Mouse (Mus musculus) induced T-regulatory cell, adult 2 months (primary cell): ENCODE results near the gene Cdh12.
"Not testable (repeated sequence)": the region's sequence is repeated elsewhere in the genome, so short reads cannot be mapped to it uniquely, and the experiment has no call there.

Source experiments
- DNase-seq: peaks from one replicate; pipeline ENCODE4 v3.0.0-alpha.2; 2012; ENCODE audit warnings: low read depth

Gene Cdh12

DNA sequence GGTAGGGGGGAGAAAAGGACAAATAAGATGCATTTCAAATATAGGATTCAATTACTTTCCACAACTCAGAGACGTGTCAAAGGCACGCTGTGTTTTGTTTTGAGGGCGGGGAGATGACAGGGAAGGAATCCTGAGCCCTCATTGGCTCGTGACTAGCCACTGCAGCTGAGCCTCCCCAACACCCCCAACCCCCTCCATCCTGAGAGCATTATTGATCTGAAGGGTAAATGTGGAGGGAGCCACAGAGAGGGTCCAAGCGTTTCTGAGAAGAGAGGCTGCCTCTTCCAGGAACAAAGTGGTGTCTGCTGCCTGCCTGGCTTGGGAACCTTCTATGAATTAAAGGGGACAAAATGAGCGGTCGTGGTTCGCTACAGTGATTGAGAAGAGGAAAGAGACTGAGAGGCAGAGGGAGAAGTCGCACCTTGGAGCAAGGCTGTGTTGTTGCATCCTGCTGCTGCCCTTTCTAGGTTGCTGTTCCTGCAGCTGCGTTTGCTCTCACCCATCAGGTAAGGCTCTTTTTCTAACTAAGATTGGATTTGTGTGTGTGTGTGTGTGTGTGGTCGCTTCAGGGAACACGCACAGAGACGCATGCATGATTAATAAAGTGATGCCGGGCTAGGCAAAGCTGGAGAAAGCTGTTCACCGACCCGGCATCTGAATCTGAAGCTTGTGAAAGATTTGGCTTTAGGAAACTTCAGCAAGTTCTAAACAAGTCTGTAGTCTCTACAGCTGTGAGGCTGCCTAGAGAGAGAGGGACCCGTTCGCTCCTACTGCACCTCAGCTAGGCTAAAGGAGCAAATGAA is at the start of gene Cdh12:
Gene Cdh12, plus strand, starts transcription at position 405 of the 803 bp plus-strand sequence.
- no peak for DNase-seq

DNA sequence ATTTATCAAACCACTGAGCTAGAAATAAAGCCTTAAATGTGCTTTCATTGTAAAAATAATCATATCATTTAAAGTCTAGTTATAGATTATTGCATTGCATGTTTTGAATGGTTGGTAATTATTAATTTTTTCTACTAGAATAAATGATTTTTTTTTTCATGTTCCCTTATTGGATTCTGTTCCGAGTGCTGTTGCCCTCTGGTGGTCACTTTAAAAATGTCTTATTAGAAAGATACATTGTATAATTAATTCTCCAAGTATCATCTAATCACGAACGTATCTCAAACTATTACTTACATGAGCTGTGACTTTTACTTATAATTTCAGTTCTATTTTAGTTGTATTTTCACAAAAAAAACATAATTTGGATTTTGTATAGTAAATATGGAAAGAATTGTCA is 45.5 kb upstream of the Cdh12 start:
- peak; percentile 0 for DNase-seq

DNA sequence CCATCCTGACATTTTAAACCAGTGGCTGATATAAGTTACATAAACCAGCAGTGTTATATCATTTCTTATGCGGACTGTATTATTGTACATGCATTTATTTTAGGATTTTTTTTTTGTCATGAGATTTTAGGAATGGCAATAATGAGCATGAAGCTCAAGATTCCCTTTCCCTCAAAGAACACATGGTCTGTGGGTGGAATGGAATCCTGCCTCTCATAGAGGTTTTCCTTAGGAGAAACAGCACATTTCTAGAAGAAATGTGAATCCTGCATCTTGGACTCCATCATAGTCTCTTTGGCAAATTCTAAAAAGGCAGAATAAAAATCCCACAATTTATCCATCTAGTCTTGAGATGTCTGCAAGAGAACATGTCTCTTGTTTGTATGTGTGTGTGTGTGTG is 35.7 kb upstream of the Cdh12 start:
- DNase-seq, result no peak

DNA sequence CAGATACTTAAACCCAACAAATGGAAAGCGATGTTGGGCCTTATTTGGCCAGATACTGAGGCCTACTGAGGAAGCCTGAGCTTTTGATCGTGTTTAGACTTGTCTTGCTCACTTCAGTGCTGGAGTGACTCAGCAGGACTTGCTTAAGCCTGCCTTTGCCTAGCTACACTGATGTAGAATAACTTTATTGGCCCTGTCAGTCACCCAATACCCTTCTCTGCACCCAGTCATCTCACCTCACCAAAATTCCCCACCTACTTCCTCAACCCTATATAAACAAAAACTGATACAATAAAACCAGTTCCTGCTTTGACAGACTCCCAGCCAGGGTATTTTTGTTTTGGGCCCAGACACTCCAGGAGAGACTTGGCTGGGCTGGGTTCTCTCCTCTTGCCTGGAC is 12.7 kb upstream of the Cdh12 start:
- no peak for DNase-seq

DNA sequence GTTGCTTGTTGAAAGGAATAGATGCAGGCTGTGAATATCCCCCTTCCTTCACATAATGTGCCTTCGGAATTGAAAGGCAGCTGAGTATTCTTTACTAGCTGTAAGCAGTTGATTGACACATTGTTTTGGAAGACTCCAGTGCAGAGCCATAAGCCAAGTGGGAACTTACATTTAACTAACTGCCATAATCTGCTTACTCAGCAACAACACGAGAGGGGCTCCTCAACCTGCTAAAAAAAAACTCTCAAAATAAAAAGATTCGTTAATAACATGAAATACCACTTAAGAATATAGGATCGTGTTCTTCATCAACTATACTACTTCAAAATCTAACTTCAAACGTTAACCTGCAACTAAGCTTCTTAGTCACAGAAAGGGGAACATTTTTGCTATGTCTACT is 1.5 kb downstream of the Cdh12 start:
- DNase-seq, result no peak

DNA sequence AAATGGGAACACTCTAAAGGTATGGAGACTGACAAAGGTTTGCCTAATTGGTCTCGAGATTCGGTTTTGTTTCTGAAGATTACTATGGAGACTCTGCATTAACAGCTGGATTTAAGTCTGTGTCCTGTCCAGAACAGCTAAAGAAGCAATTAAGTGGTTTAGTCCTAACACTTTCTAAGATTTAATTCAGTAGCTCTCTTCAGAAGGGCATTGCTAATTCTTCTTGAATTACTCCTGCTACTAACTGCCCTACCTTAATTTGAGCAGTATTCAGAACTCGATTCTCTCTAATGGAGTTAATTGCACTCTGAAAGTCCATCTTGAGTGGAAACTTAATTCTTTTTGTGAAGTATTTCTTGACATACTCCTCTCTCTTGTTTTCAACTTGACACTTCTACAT is 9.4 kb downstream of the Cdh12 start:
- DNase-seq, result no peak

DNA sequence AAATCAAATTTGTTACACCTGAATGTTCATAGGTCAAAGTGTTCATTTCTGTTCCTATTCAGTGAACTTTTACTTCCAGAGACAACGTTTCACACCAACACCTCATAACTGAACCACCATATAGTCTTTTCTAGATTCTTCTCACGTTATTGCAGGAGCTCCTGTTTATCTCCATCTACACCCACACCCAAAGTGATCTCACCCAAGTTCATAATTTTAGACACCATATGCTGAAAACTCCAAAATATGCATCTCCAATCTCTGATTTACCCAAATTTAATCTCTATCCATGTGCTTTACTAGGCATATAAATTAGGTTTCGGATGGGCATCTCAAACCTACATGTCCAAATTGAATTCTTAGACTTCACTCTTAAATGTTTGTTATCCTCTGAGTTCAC is 13.4 kb downstream of the Cdh12 start:
- DNase-seq, result no peak

DNA sequence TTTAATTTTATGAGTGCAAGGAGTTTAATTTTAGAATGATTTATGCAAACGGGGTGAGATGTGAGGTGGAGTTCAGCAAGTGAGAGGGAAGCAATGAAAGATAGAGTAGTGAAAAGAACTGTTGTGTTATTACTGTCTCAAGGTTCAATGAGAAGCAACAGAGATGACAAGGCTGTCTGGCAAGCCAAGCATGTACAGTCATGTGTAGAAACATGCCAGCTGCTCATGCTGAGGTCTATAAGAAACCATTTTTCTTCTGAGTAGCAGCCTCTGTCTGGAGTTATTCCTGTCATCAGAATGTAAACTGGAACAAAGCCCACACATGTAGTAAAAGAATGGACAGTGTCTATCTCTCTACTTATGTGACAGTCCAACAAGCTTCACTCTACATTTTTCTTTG is 14.5 kb downstream of the Cdh12 start:
- DNase-seq, result no peak

DNA sequence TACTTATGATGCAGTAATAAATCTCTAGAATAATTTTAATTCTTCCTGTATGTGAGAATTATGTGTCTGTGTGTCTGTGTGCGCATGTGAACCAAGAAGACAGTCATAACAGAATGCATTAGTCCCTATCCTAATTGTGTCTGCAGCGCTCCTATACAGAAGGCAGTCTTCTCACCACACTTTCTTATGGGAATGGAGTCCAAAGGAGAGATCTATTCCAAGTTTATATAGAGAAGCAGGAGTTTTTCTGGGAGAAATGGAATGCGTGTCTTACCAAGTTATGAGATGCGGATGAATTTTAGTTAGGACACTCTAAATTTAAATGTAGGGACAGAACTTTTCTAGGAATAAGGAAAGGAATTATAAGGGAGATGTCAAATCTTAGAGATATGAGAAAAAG is 101.9 kb downstream of the Cdh12 start:
- no peak for DNase-seq

DNA sequence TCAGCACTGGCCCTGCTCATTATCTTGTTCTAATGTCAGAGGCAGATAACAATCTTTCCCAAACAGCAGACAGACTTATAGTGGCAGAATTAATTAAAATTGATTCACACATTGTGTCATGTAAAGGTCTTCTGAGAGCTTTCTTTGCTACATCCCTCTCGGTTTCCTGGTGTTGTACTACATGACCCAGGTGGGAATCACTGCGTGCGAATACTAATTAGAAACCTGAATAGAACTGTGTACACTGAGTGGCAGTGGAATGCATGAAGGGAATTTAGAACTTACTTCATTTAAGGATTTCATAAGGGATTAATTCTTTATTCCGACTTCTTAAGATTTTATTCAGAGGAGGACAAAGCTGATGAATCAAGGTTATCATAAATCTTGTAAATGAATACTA is 121.9 kb downstream of the Cdh12 start:
- DNase-seq, result no peak

DNA sequence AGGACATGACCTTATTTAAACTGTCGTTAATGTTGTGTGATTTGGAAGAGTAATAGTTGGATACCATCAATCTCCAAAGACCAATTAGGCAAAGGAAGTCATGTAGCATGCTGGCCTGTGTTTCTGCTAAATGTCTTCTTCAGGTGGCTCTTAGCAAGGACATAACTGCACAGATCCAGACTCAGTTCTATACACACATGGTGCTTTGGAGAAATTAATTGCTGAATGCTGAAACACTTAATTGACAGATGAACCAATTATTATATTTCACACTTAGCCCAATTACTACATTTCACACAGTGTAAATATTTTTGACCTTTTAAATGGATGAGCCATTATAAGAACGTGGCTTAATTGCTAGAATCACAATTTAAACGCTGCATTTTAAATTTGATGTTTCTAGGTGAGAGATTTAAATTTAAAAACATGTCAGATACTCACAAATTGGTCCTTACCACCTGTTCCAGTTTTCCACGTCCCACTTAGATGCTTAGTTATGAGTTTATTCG is 133.6 kb downstream of the Cdh12 start:
- DNase-seq, result no peak

DNA sequence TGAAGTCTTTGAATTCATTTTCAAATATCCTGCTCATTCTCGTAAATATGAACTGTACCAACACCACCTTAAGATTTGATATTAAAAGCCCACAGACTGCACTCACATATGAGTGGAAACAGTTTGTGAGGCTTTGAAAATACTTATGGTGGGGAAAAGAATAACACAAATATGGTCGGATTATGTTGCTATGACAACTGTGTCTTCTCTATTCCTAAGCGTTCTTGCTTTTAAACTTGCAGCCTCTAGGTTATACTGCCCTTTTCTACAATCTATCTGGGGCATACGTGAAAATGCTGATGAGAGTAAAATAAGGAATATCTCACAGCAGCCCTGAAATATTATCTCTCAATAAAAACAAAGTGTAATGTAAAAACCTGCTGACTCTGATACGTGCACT is 142.5 kb downstream of the Cdh12 start:
- no peak for DNase-seq

DNA sequence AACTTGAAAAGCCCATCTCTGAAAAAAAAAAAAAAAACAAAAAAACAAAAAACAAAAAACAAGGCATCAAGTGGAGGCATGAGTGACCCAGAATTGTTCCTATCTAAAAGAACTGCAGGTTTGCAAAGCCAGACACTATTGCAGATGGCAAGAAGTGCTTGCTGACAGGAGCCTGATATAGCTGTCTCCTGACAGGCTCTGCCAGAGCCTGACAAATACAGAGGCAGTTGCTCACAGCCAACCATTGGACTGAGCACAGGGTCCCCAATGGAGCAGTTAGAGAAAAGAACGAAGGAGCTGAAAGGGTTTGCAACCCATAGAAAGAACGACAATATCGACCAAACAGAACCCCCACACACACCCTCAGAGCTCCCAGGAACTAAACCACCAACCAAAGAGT is 156.7 kb downstream of the Cdh12 start:
- DNase-seq, result not testable (repeated sequence)

DNA sequence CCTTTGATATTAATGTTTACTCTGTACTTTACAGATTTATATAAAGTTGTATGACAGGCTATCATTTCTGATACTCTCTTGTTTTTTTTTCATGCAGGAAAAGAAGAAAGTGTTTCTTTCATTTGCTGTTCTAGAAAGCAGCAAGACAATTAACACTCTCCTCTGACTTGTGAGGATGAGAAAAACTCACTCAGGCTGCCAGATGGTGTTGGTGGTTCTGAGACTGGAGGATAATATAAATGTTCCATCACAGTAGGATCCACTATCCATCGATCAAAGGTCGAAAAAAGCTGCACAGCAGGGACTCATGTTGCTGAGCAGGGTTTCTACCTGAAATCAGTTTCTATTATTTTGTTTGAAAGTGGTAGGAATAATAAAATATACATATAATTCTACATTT is 185.5 kb downstream of the Cdh12 start:
- DNase-seq, result no peak

DNA sequence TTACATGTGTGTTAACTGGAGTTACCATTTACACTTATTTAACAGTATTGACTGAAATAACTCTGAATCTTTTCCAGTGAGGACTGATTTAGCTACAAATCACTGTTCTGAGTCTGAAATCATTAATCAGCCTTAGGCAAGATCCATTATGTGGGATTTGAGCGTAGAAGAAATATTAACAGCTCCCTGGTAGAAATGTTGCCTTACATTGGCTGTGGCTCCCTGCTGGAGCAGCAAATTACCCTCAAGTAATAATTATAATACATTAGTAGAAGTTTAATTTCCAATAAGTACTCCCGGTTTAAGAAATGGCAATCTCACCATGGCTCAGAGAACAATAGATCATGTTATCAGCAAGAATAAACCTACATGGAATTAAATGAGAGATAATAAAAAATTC is 190.1 kb downstream of the Cdh12 start:
- DNase-seq, result no peak

DNA sequence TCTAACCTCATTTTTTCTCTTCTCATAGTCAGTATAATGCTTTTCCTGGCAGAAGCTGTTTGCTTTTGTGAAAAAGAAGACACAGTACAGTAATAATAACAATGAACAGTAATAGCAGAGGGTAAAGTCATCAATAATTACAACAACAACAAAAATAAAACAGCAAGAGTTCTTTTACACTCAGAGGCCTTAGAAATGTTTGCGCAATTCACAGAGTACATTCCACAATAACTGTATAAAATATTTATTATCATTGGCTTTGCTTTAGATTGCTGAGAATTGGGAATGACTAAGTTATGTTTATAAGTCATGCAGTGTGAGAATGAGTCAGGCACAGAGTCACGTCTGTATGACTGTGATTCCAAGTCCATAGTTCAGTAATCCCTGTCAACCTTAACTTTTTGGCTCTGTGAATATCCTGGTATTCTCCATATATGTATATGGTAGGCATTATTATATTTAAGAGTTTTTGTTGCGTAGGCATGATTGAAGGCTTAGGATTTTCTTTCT is 193.9 kb downstream of the Cdh12 start:
- DNase-seq, result no peak

DNA sequence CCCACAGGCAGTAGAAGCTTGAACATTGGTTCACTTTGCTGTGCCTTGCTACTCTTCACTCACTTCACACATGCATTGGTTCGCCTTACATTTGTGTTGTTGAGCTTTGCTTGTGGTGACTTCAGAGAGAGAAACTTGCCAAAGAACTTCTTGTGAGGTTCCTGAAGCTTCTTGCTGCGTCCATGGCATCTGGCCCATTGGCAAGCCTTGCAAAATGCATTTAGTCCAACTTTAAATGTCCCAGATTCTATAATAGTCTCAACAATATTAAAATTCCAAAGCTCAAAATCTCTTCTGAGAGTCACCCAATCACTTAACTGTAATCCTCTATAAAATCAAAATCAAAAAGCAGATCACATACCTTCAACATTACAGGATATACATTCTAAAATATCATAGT is 211.2 kb downstream of the Cdh12 start:
- DNase-seq, result no peak

DNA sequence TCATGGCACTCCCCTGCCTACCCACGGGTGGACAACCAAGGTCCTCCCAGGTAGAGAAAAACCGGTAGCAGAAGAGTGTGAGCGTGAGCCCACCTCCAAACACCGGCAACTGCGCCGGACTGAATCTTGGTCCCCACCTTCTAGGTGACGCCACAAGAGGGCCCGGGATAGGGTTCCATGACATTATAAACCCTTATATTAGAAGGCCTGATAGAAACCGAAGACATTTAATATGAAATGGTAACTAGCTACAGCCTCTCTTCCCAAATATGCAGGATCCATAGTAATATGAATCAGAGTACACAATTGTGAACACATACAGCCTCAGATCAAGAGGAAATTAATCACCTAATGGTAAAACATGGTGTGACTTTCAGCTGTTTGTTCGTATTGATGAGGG is 217.6 kb downstream of the Cdh12 start, which contains the start of gene Acot10:
Gene Acot10, minus strand, starts transcription at position 101 of the 400 bp plus-strand sequence.
- no peak for DNase-seq

DNA sequence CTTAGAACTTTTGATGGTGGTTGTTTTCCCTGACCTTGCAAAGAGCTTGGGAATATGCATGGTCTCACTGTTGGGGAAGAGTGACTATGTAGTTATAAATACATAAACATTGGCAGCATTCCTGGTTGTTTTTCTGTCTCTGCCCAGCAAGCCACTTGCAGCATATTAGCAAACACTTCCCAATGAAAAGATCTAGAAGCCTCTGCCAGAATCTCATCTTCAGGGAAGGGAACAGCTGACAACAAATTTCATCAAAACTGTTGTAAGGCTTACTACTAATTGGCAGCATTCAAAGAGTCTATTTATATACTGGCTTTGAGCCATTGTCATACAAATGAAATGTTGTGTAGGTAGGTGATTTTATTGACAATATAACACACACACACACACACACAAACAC is 218.3 kb downstream of the Cdh12 start:
- DNase-seq, result no peak

DNA sequence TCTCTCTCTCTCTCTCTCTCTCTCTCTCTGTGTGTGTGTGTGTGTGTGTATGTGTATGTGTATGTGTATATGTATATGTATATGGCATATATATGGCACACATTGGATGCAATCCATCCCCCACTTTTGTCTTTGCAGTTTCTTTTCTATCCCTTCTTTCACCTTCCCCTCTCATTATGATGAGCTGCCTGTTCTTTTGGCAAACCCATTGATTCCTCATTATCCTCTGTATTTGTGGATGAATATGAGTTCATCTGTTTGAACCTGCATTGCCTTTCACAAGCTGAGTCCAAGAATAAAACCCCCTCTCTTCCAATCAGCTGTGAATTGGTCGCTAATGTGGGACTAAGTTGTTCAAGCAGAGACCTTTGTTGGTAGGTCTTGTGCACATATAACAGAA is 218.9 kb downstream of the Cdh12 start:
- DNase-seq, result no peak

DNA sequence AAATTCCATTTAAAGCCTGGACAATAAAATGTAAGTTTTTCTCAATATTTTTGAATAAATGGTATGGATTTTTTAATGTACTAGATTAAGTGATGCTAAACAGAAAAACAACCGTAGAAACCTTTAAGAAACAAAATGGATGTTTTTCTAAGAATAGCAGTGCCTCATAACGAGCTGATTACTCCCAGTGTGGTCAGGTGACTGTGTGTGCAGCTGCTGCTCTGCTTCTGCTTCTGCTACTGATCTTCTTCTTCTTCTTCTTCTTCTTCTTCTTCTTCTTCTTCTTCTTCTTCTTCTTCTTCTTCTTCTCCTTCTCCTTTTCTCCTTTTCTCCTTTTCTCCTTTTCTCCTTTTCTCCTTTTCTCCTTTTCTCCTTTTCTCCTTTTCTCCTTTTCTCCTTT is 220.4 kb downstream of the Cdh12 start:
- DNase-seq, result not testable (repeated sequence)

DNA sequence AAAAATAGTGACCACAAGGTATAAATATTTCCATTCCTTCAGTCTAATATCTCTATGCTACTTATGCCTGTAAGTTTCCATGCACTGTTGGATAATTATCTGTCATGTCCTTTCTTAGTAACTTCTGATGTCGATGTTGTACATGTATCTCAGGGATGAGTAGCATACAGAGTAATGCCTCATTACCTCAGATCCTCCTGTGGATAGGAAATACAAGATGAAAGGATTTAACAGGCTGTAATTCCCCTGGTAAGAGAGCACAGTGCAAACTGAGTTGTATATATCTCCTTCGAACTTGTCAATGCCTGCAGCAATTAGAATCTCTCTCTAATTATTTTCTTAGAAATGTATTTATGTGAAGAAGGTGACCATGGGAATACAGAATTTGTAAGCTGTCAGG is 233.7 kb downstream of the Cdh12 start:
- no peak for DNase-seq

DNA sequence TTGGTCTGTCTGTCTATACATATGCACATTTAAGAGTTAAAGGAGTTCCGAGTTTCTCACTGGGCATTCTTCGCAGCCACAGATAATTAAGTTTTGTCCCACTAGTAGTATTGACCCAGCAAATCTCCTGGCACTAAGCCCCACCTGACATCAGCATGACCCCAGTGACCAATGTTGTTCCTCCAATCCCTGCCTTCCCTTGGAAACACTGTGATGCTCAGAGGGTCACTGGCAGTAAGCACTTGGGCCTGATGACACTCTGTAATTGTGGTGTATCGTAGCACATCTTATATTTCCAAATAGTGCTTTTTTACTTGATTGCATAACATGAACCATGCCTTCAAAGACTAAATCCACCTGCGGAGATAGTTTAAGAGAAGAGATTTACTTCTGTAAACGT is 235.1 kb downstream of the Cdh12 start:
- no peak for DNase-seq

DNA sequence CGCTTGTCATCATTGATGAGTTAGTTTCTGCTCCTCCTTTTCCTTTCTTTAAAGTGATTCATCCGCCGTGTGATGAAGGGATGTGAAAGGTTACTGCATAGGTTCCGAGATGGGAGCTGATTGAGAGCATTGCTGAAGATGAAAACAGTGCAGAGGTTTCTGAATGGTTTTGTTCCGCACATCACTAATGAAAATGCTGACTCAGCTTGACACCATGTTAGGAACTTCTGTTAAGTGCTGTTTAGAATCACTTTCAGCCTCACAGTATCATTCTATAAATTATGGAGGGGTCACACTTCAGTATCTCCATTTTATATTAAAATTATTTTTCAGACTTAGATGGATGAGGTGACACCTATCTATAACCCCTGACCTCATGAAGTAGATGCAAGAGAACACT is 247.2 kb downstream of the Cdh12 start:
- DNase-seq, result no peak
